Mouse (Mus musculus) ES-E14 (cell line): ENCODE results near the gene Fbxo42. TPM values are rescaled to one million over a fixed set of nuclear protein-coding genes. Genes with fewer than 3 reads are reported as not detected.

Experiments
- DNase-seq: peaks from one replicate; pipeline ENCODE4 v3.0.0-alpha.2; 2013; ENCODE audit warnings: low read depth, low spot score
- H3K27ac ChIP-seq: 2 replicates; pipeline ENCODE4 v1.5.1; 2012; ENCODE audit warnings: low read depth, mild to moderate bottlenecking, low read length, moderate library complexity, mixed read lengths; ENCODE audit not compliant: poor library complexity, insufficient read depth, severe bottlenecking
- H3K36me3 ChIP-seq: 2 replicates; pipeline ENCODE4 v1.6.1; 2012; ENCODE audit warnings: mild to moderate bottlenecking, low read length, moderate library complexity, mixed read lengths; ENCODE audit not compliant: control insufficient read depth, poor library complexity, insufficient read depth, severe bottlenecking
- H3K4me1 ChIP-seq, 2 experiments: fragments of 150-350 bp in 1 of 2; sonication (generic) in 1 of 2; 2 replicates each; pipeline ENCODE4 v1.6.1; 2012; ENCODE audit warnings: low read length in 2 of 2, mild to moderate bottlenecking in 1 of 2, mixed read lengths in 1 of 2; ENCODE audit not compliant: control insufficient read depth in 2 of 2, insufficient read depth in 2 of 2, poor library complexity in 1 of 2
- H3K4me3 ChIP-seq, 2 experiments: fragments of 150-350 bp in 1 of 2; sonication (generic) in 1 of 2; 2 replicates each; pipeline ENCODE4 v1.5.1; 2012; ENCODE audit warnings: low read length in 2 of 2, low read depth in 1 of 2, mild to moderate bottlenecking in 1 of 2, mixed read lengths in 1 of 2; ENCODE audit not compliant: insufficient read depth in 1 of 2, poor library complexity in 1 of 2, severe bottlenecking in 1 of 2
- H3K9ac ChIP-seq: 2 replicates; pipeline ENCODE4 v1.6.1; 2012; ENCODE audit warnings: low read depth, mild to moderate bottlenecking, low read length, mixed read lengths; ENCODE audit not compliant: poor library complexity, insufficient read depth, severe bottlenecking
- H3K9me3 ChIP-seq: fragments of 150-350 bp; sonication (generic); 2 replicates; pipeline ENCODE4 v1.6.1; 2012; ENCODE audit warnings: low read depth, mild to moderate bottlenecking, low read length; ENCODE audit not compliant: control insufficient read depth, insufficient read depth
- CHD2 ChIP-seq: IDR thresholded peaks from 2 replicates; pipeline ENCODE4 v1.6.1; 2014; ENCODE audit warnings: mild to moderate bottlenecking, low read depth, low read length, inconsistent platforms
- HCFC1 ChIP-seq: IDR thresholded peaks from 2 replicates; pipeline ENCODE4 v1.6.1; 2012; ENCODE audit warnings: low read length, inconsistent platforms, borderline replicate concordance; ENCODE audit not compliant: insufficient read depth
- MAFK ChIP-seq: IDR thresholded peaks from 2 replicates; pipeline ENCODE4 v1.6.1; 2014; ENCODE audit warnings: mild to moderate bottlenecking, low read depth, low read length, inconsistent platforms; ENCODE audit not compliant: insufficient read depth
- ZC3H11A ChIP-seq: IDR thresholded peaks from 2 replicates; pipeline ENCODE4 v1.6.1; 2012; ENCODE audit warnings: low read depth, mild to moderate bottlenecking, inconsistent platforms, low read length, borderline replicate concordance
- ZNF384 ChIP-seq: IDR thresholded peaks from 2 replicates; pipeline ENCODE4 v1.6.1; 2012; ENCODE audit warnings: low read depth, low read length, inconsistent platforms
- in situ Hi-C, 2 experiments: fragments of 600-800 bp; cut with MboI; formaldehyde crosslinking; loops; one replicate each; pipeline ENCODE4 v1.15.1; 2025; ENCODE audit warnings: low sequenced_read_pairs in 2 of 2, inconsistent platforms in 1 of 2; ENCODE audit not compliant: unreplicated experiment in 2 of 2
- total RNA-seq: library from RNA; depleted of rRNA; stranded (reverse); fragments of 300-350 nt; gene quantifications from 2 replicates; pipeline ENCODE4 v1.2.3, GENCODE M21; 2012

Gene Fbxo42
- total RNA-seq, 1 experiment: 14.0 TPM

- H3K9me3 ChIP-seq: no peaks in the 10 kb centered on the region
- H3K36me3 ChIP-seq: no peaks in the 10 kb centered on the region
- no peak overlapping the region for H3K9ac ChIP-seq
- no peak for TF ChIP-seq HCFC1
- no peak for TF ChIP-seq MAFK
- TF ChIP-seq ZNF384: no peak
- no peak for TF ChIP-seq ZC3H11A
- TF ChIP-seq CHD2: no peak
- H3K4me3 ChIP-seq: peak overlapping the region; percentile 7 to 45; a peak in 3 of 4 replicates
- in situ Hi-C loops: no loop called here
- no peak for DNase-seq
- peaks cover 12 to 21% of the 10 kb centered on the region in 2 experiments for H3K4me1 ChIP-seq
- H3K27ac ChIP-seq: no peak overlapping the region
Observed at GRCm38 (mm10) chr4:141242651-141243241, 95.0 kb downstream of the Fbxo42 start.

GRCm38 (mm10) chr4:141243636-141244035 lies 95.9 kb downstream of the Fbxo42 start:
- Histone ChIP-seq H3K27ac (no peak overlapping the region), H3K9me3 (no peaks in the 10 kb centered on the region), H3K9ac (no peak overlapping the region), H3K4me3 (no peak overlapping the region), H3K36me3 (no peaks in the 10 kb centered on the region), H3K4me1 (peaks cover 12 to 18% of the 10 kb centered on the region in 2 experiments)
- DNase-seq: no peak
- in situ Hi-C loops: no loop called here
- TF ChIP-seq MAFK (no peak), ZNF384 (no peak), HCFC1 (no peak), CHD2 (no peak), ZC3H11A (no peak)

- peaks cover 12 to 24% of the 10 kb centered on the region in 2 experiments for H3K4me1 ChIP-seq
- H3K36me3 ChIP-seq: no peaks in the 10 kb centered on the region
- in situ Hi-C loops: no loop called here
- H3K9me3 ChIP-seq: no peaks in the 10 kb centered on the region
- DNase-seq: no peak
- no peak overlapping the region for H3K4me3 ChIP-seq
- no peak overlapping the region for H3K9ac ChIP-seq
- no peak for TF ChIP-seq CHD2
- no peak for TF ChIP-seq ZC3H11A
- TF ChIP-seq MAFK: no peak
- TF ChIP-seq HCFC1: no peak
- TF ChIP-seq ZNF384: no peak
- no peak overlapping the region for H3K27ac ChIP-seq
Observed at GRCm38 (mm10) chr4:141244401-141244800, 96.7 kb downstream of the Fbxo42 start.

GRCm38 (mm10) chr4:141244931-141245425 lies 97.3 kb downstream of the Fbxo42 start:
- in situ Hi-C loops: no loop called here
- no peak overlapping the region for H3K4me3 ChIP-seq
- no peak overlapping the region for H3K9ac ChIP-seq
- H3K4me1 ChIP-seq: peaks cover 9 to 24% of the 10 kb centered on the region in 2 experiments
- no peaks in the 10 kb centered on the region for H3K36me3 ChIP-seq
- TF ChIP-seq ZC3H11A: no peak
- TF ChIP-seq MAFK: no peak
- TF ChIP-seq HCFC1: no peak
- no peak for TF ChIP-seq ZNF384
- no peak for TF ChIP-seq CHD2
- DNase-seq: no peak
- H3K9me3 ChIP-seq: no peaks in the 10 kb centered on the region
- no peak overlapping the region for H3K27ac ChIP-seq
